Mouse (Mus musculus): Measurements from ENCODE around the gene Pi4ka. TPM values are rescaled to one million over a fixed set of nuclear protein-coding genes. Genes with fewer than 3 reads are reported as not detected.

Gene Pi4ka
- polyA plus RNA-seq, 1 experiment from 2014 or later = 64.6 TPM

DNA sequence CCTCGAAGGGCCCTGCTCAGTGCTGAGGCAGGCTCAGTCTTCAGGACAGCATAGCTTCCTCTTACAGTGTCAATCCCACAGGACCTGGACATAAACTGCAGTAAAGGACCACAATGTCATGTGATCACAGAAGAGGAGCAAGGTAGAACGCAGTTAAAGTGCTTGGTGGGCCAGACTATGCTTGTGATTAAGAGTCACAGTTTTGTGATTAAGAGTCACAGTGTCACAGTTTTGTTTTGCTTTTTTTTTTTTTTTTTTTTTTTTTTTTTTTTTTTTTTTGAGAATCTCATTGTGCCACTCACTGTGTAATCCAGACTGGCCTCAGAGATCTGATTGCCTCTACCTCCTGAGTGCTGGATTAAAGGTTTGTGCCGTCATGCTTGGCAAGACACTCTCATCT, 140.0 kb downstream of the Pi4ka start:
- WGBS = 80% methylated on average over 3 of the region's 3 CpGs
- no peak overlapping the region for H3K9ac ChIP-seq (replicated peaks)
- H3K27me3 ChIP-seq = no peaks in the 10 kb centered on the region
- peaks cover 14% of the 10 kb centered on the region for H3K36me3 ChIP-seq
- ATAC-seq (ENCODE audit: low FRiP score, low read depth) = no peak
- H3K4me2 ChIP-seq (replicated peaks) = no peak overlapping the region
- no peak overlapping the region for H3K4me3 ChIP-seq
- peaks cover 8% of the 10 kb centered on the region; the same call in 1 of the 2 replicates for H3K9me3 ChIP-seq
- H3K27ac ChIP-seq (replicated peaks) = no peak overlapping the region
- peaks cover 4% of the 10 kb centered on the region; the same call in 1 of the 2 replicates for H3K4me1 ChIP-seq

GRCm38 (mm10) chr16:17261341-17261740, 144.8 kb downstream of the Pi4ka start:
- no peak for ATAC-seq (ENCODE audit: low FRiP score, low read depth)
- no peaks in the 10 kb centered on the region for H3K9me3 ChIP-seq
- WGBS = 95% methylated on average over 1 of the region's 1 CpGs
- peaks cover 59% of the 10 kb centered on the region for H3K36me3 ChIP-seq
- H3K27ac ChIP-seq (replicated peaks) = no peak overlapping the region
- H3K27me3 ChIP-seq = no peaks in the 10 kb centered on the region
- H3K9ac ChIP-seq (replicated peaks) = no peak overlapping the region
- peaks cover 4% of the 10 kb centered on the region; the same call in 1 of the 2 replicates for H3K4me1 ChIP-seq
- no peak overlapping the region for H3K4me3 ChIP-seq
- no peak overlapping the region for H3K4me2 ChIP-seq (replicated peaks)

- no peak overlapping the region for H3K4me3 ChIP-seq
- H3K9ac ChIP-seq (replicated peaks) = no peak overlapping the region
- 96% methylated on average over 12 of the region's 12 CpGs for WGBS
- no peak for ATAC-seq (ENCODE audit: low FRiP score, low read depth)
- no peaks in the 10 kb centered on the region for H3K9me3 ChIP-seq
- H3K4me2 ChIP-seq (replicated peaks) = no peak overlapping the region
- H3K27ac ChIP-seq (replicated peaks) = no peak overlapping the region
- H3K36me3 ChIP-seq = peaks cover 70% of the 10 kb centered on the region
- H3K27me3 ChIP-seq = no peaks in the 10 kb centered on the region
- H3K4me1 ChIP-seq = peaks cover 9% of the 10 kb centered on the region
These were observed 147.2 kb downstream of the Pi4ka start for GRCm38 (mm10) chr16:17258917-17259316.

DNA sequence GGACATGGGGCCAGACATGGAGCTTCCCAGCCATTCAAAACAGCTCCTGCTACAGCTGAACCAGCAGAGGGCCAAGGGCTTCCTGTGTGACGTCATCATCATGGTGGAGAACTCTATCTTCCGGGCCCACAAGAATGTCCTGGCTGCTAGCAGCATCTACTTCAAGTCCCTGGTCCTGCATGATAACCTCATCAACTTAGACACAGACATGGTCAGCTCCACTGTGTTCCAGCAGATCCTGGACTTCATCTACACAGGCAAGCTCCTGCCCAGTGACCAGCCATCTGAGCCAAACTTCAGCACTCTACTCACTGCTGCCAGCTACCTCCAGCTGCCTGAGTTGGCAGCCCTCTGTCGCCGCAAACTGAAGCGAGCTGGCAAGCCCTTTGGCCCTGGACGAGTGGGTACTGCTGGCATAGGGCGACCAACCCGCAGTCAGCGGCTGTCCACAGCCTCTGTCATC, 148.7 kb downstream of the Pi4ka start:
- H3K4me1 ChIP-seq = peaks cover 20% of the 10 kb centered on the region
- no peak overlapping the region for H3K4me3 ChIP-seq
- no peak overlapping the region for H3K9ac ChIP-seq (replicated peaks)
- 93% methylated on average over 9 of the region's 9 CpGs for WGBS
- H3K27ac ChIP-seq (replicated peaks) = no peak overlapping the region
- no peaks in the 10 kb centered on the region for H3K9me3 ChIP-seq
- ATAC-seq (ENCODE audit: low FRiP score, low read depth) = no peak
- H3K27me3 ChIP-seq = no peaks in the 10 kb centered on the region
- H3K4me2 ChIP-seq (replicated peaks) = no peak overlapping the region
- H3K36me3 ChIP-seq = peaks cover 65% of the 10 kb centered on the region

DNA sequence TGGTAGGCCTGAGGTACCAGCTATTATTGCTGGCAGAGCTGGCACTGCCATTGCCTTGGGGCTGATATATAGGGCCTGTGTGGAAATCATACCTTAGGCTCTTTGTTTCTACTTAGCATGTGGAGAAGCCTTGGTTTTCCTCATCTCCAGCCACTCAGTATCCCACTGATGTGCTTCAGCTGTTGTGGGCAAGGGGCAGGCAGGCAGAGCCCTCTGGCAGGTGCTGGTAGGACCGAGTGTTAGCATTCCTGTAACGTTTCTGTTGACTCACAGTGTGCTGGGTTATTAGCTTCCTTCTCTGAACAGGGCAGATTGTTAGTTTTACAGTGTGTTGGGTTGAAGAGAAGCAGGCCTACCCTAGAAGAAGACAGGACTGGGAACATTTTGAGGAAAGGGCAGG, 150.8 kb downstream of the Pi4ka start:
- Histone ChIP-seq H3K27me3 (no peaks in the 10 kb centered on the region), H3K36me3 (peaks cover 48% of the 10 kb centered on the region), H3K9me3 (no peaks in the 10 kb centered on the region), H3K9ac (replicated peaks) (no peak overlapping the region), H3K4me2 (replicated peaks) (no peak overlapping the region), H3K4me3 (no peak overlapping the region), H3K4me1 (peaks cover 33% of the 10 kb centered on the region), H3K27ac (replicated peaks) (no peak overlapping the region)
- WGBS = 86% methylated on average over 2 of the region's 2 CpGs
- ATAC-seq (ENCODE audit: low FRiP score, low read depth) = no peak

DNA sequence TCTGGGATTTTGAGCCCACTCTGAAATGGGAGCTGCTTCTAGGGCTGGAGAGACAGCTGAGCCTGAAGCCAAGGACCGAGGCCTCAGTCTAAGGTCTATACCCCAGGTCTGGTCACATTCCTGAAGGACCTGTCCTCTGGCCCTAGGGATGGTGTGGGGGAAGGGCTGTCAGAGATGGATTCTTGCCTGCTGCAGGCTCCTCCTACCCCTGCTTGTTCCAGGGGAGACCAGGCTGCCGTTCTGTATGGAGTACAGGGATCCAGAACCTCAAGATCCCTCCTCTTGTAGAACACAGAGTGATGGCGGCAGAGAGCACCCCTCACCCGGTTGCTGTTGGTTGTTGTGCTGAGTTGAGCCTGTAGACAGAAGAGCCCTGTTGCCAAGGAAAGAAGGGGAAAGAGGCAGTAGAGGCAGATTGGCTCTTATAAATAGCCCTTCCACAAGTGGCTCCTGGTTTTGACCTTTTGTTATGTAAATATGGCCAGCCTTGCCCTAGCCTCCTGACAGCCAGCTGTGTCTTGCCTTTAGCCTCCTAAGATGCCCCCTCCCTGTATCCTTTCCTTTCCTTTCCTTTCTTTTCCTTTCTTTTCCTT, 152.0 kb downstream of the Pi4ka start:
- Histone ChIP-seq H3K4me2 (replicated peaks) (peak overlapping the region; percentile 7; the same call in 1 of the 2 replicates), H3K9ac (replicated peaks) (no peak overlapping the region), H3K9me3 (no peaks in the 10 kb centered on the region), H3K4me1 (peaks cover 36% of the 10 kb centered on the region), H3K27me3 (no peaks in the 10 kb centered on the region), H3K27ac (replicated peaks) (peak overlapping the region; percentile 31), H3K4me3 (no peak overlapping the region), H3K36me3 (peaks cover 37% of the 10 kb centered on the region)
- ATAC-seq (ENCODE audit: low FRiP score, low read depth) = peak; percentile 66; the same call in 1 of the 2 replicates
- WGBS = 24% methylated on average over 4 of the region's 4 CpGs

DNA sequence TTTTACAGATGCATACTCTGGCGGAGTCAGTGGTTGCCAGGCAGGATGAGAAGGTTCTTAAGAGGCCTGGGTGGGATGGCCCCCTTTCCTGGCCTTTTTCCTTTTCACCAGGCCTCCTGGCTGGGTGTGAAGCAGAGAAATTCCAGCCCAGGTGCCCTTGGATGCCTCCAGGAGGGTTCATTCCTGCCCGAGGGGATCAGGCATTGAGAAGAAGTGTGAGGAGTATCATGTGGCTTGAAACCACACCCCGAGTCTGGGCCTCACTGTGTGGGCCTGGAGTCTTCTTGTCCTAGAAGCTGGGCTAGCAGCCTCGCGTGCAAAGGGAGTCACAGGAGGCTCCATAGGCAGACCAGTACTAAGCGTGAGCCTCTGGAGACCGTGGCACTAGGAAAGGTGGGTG, 153.3 kb downstream of the Pi4ka start:
- no peak overlapping the region for H3K4me2 ChIP-seq (replicated peaks)
- H3K4me1 ChIP-seq = peaks cover 36% of the 10 kb centered on the region
- no peak overlapping the region for H3K4me3 ChIP-seq
- 0 out of 2 replicates have a peak overlapping the region, but pooled peaks have one; percentile 16 for H3K27ac ChIP-seq (replicated peaks)
- H3K27me3 ChIP-seq = no peaks in the 10 kb centered on the region
- WGBS = 73% methylated on average over 7 of the region's 7 CpGs
- no peak for ATAC-seq (ENCODE audit: low FRiP score, low read depth)
- peaks cover 24% of the 10 kb centered on the region for H3K36me3 ChIP-seq
- no peaks in the 10 kb centered on the region for H3K9me3 ChIP-seq
- H3K9ac ChIP-seq (replicated peaks) = no peak overlapping the region

GRCm38 (mm10) chr16:17252086-17252726, 153.9 kb downstream of the Pi4ka start:
- H3K9me3 ChIP-seq = no peaks in the 10 kb centered on the region
- peaks cover 36% of the 10 kb centered on the region for H3K4me1 ChIP-seq
- no peak overlapping the region for H3K4me3 ChIP-seq
- ATAC-seq (ENCODE audit: low FRiP score, low read depth) = no peak
- H3K9ac ChIP-seq (replicated peaks) = no peak overlapping the region
- no peak overlapping the region for H3K4me2 ChIP-seq (replicated peaks)
- no peaks in the 10 kb centered on the region for H3K27me3 ChIP-seq
- H3K27ac ChIP-seq (replicated peaks) = no peak overlapping the region
- peaks cover 18% of the 10 kb centered on the region for H3K36me3 ChIP-seq
- WGBS = 84% methylated on average over 3 of the region's 3 CpGs

- Histone ChIP-seq H3K4me3 (no peak overlapping the region), H3K36me3 (peaks cover 11% of the 10 kb centered on the region; the same call in 1 of the 2 replicates), H3K27me3 (no peaks in the 10 kb centered on the region), H3K9me3 (no peaks in the 10 kb centered on the region), H3K27ac (replicated peaks) (no peak overlapping the region), H3K4me2 (replicated peaks) (no peak overlapping the region), H3K9ac (replicated peaks) (no peak overlapping the region), H3K4me1 (peaks cover 36% of the 10 kb centered on the region)
- WGBS = 87% methylated on average over 3 of the region's 3 CpGs
- ATAC-seq (ENCODE audit: low FRiP score, low read depth) = no peak
These were observed 154.6 kb downstream of the Pi4ka start for GRCm38 (mm10) chr16:17251539-17251938.

DNA sequence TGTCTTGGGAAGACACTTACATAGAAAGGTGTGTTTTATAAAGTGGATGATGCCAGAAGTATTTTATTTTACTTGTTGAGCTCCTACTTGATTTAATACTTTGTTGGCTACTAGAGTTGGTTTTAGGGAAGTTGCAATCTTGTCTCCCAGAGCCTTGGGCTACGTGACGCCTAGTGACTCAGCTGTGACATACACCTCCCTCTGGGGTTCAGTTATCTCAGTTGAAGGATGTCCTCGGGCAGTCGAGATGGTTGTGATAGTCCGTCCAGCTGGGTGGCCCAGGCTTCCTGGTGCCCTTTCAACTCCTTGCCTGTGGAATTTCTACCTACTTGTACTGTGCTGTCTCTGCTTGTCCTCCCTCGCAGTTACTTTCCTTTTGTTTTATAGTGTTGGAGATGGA, 157.0 kb downstream of the Pi4ka start:
- no peak overlapping the region for H3K27ac ChIP-seq (replicated peaks)
- no peaks in the 10 kb centered on the region for H3K27me3 ChIP-seq
- H3K9ac ChIP-seq (replicated peaks) = no peak overlapping the region
- no peak for ATAC-seq (ENCODE audit: low FRiP score, low read depth)
- H3K9me3 ChIP-seq = no peaks in the 10 kb centered on the region
- 74% methylated on average over 6 of the region's 6 CpGs for WGBS
- H3K4me3 ChIP-seq = no peak overlapping the region
- H3K36me3 ChIP-seq = no peaks in the 10 kb centered on the region
- peaks cover 34% of the 10 kb centered on the region for H3K4me1 ChIP-seq
- H3K4me2 ChIP-seq (replicated peaks) = no peak overlapping the region

GRCm38 (mm10) chr16:17247727-17248126, 158.4 kb downstream of the Pi4ka start:
- WGBS = 86% methylated on average over 4 of the region's 4 CpGs
- Histone ChIP-seq H3K27me3 (no peaks in the 10 kb centered on the region), H3K9me3 (no peaks in the 10 kb centered on the region), H3K36me3 (no peaks in the 10 kb centered on the region), H3K4me2 (replicated peaks) (no peak overlapping the region), H3K4me1 (peaks cover 26% of the 10 kb centered on the region), H3K9ac (replicated peaks) (no peak overlapping the region), H3K4me3 (no peak overlapping the region), H3K27ac (replicated peaks) (no peak overlapping the region)
- no peak for ATAC-seq (ENCODE audit: low FRiP score, low read depth)

GRCm38 (mm10) chr16:17244996-17245395, 161.1 kb downstream of the Pi4ka start:
- H3K4me1 ChIP-seq = peaks cover 9% of the 10 kb centered on the region; the same call in 1 of the 2 replicates
- WGBS = 80% methylated on average over 1 of the region's 1 CpGs

More at GRCm38 (mm10) chr16:17244996-17245395, 161.1 kb downstream of the Pi4ka start:
- H3K27ac ChIP-seq (replicated peaks) = no peak overlapping the region
- H3K36me3 ChIP-seq = no peaks in the 10 kb centered on the region
- no peaks in the 10 kb centered on the region for H3K9me3 ChIP-seq
- no peak overlapping the region for H3K9ac ChIP-seq (replicated peaks)
- no peaks in the 10 kb centered on the region for H3K27me3 ChIP-seq
- no peak overlapping the region for H3K4me2 ChIP-seq (replicated peaks)
- no peak overlapping the region for H3K4me3 ChIP-seq
- ATAC-seq (ENCODE audit: low FRiP score, low read depth) = no peak
